Mouse (Mus musculus): Measurements from ENCODE around the gene Dnal1.

GRCm38 (mm10) chr12:84142281-84143050 lies 28.3 kb downstream of the Dnal1 start:
- TF ChIP-seq POLR2A (IDR thresholded peaks at IDR 0.05; ENCODE audit: low read depth, low read length) (no peak), CTCF (conservative IDR thresholded peaks at IDR 0.05; ENCODE audit: insufficient read depth, insufficient read length, low read depth, low read length) (no peak)
